Mouse (Mus musculus): ENCODE measurements around the gene Slc9a1. TPM values are rescaled to one million over a fixed set of nuclear protein-coding genes. Genes with fewer than 3 reads are reported as not detected.

Slc9a1 gene
- 30.6 and 46.0 TPM in 2 replicates for polyA plus RNA-seq (2012; rRNA removed; ENCODE audit: low replicate concordance)

GRCm38 (mm10) chr4:133369553-133370297 lies at the start of gene Slc9a1:
Gene Slc9a1, plus strand, starts transcription at chr4:133369706.

GRCm38 (mm10) chr4:133353367-133354365 lies 15.8 kb upstream of the Slc9a1 start, which contains the start of gene Wdtc1:
Gene Wdtc1, minus strand, starts transcription at chr4:133353481.

Other genes with a start within 250 kb of the Slc9a1 start
- gene Wasf2, start 239.2 kb upstream of the Slc9a1 start, polyA plus RNA-seq (2012; rRNA removed; ENCODE audit: low replicate concordance): 79.1 and 81.5 TPM in 2 replicates
- gene Cd164l2, start 157.6 kb upstream of the Slc9a1 start, polyA plus RNA-seq (2012; rRNA removed; ENCODE audit: low replicate concordance): 1.2 and 26.7 TPM in 2 replicates
- 0.13 TPM in 2 replicates for gene Gpr3, start 157.2 kb upstream of the Slc9a1 start, polyA plus RNA-seq (2012; rRNA removed; ENCODE audit: low replicate concordance)
- 21.4 and 66.3 TPM in 2 replicates for gene Map3k6, start 128.9 kb upstream of the Slc9a1 start, polyA plus RNA-seq (2012; rRNA removed; ENCODE audit: low replicate concordance)
- 2.8 and 10.4 TPM in 2 replicates for gene Sytl1, start 106.6 kb upstream of the Slc9a1 start, polyA plus RNA-seq (2012; rRNA removed; ENCODE audit: low replicate concordance)
- gene Tmem222, start 91.9 kb upstream of the Slc9a1 start, polyA plus RNA-seq (2012; rRNA removed; ENCODE audit: low replicate concordance): 113 and 116 TPM in 2 replicates
- 35.6 and 46.2 TPM in 2 replicates for gene Wdtc1, start 16.2 kb upstream of the Slc9a1 start, polyA plus RNA-seq (2012; rRNA removed; ENCODE audit: low replicate concordance)
- 2.0 and 4.5 TPM in 2 replicates for gene Tent5b, start 110.4 kb downstream of the Slc9a1 start, polyA plus RNA-seq (2012; rRNA removed; ENCODE audit: low replicate concordance)
- 3.1 TPM in 2 replicates for gene Trnp1, start 128.8 kb downstream of the Slc9a1 start, polyA plus RNA-seq (2012; rRNA removed; ENCODE audit: low replicate concordance)
- 9.2 TPM in 1 of 2 replicates, not detected in the other for gene Kdf1, start 149.3 kb downstream of the Slc9a1 start, polyA plus RNA-seq (2012; rRNA removed; ENCODE audit: low replicate concordance)
- gene Nudc, start 176.3 kb downstream of the Slc9a1 start, polyA plus RNA-seq (2012; rRNA removed; ENCODE audit: low replicate concordance): 35.3 and 61.0 TPM in 2 replicates
- 0.28 TPM in 1 of 2 replicates, not detected in the other for gene Nr0b2, start 183.7 kb downstream of the Slc9a1 start, polyA plus RNA-seq (2012; rRNA removed; ENCODE audit: low replicate concordance)
- 3.8 and 5.0 TPM in 2 replicates for gene Gpatch3, start 205.0 kb downstream of the Slc9a1 start, polyA plus RNA-seq (2012; rRNA removed; ENCODE audit: low replicate concordance)
- 28.4 and 33.3 TPM in 2 replicates for gene Gpn2, start 214.7 kb downstream of the Slc9a1 start, polyA plus RNA-seq (2012; rRNA removed; ENCODE audit: low replicate concordance)
- 4.3 and 10.0 TPM in 2 replicates for gene Sfn, start 232.5 kb downstream of the Slc9a1 start, polyA plus RNA-seq (2012; rRNA removed; ENCODE audit: low replicate concordance)

Data from subcutaneous adipose tissue, adult 2 months (tissue).